Mouse (Mus musculus): ENCODE results near the gene Pm20d2.

Pm20d2 gene

DNA sequence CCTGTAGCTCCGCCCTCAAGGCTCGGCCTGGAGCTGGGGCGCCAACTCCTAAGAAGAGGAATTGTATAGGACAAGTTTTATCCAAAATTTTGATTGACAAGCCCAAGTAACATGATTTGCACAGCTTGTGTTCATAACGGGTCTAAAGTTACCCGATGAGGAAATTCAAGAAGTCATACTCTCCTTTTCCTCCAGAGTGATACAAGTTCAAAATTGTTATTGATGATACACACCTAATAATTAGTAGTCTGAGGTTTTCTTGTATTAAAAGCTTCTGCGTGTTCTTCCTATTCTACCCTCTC, at the start of gene Pm20d2:
TSS of gene Pm20d2 (minus strand) at position 3 of the 302 bp plus-strand sequence.
- H3K4me1 ChIP-seq (replicated peaks; ENCODE audit: low read depth, low read length), result 0 out of 2 replicates have a peak, but pooled peaks cover 5% of the 10 kb centered on the region
- TF ChIP-seq POU5F1 (IDR thresholded peaks at IDR 0.05; ENCODE audit: borderline replicate concordance, low read length) (no peak), NANOG (IDR thresholded peaks at IDR 0.05; ENCODE audit: borderline replicate concordance, low read length) (no peak), CTCF (conservative IDR thresholded peaks at IDR 0.05; ENCODE audit: low read length) (no peak)
- peak within 1 kb of the TSS; percentile 88 for H3K4me3 ChIP-seq (replicated peaks; ENCODE audit: low read length)
- H3K36me3 ChIP-seq (ENCODE audit: insufficient read depth, low read length), result no peaks in the 10 kb centered on the region
- peaks cover 17% of the 10 kb centered on the region for H3K27me3 ChIP-seq (ENCODE audit: insufficient read depth, low read length)
- peaks cover 26% of the 10 kb centered on the region for H3K9me3 ChIP-seq (ENCODE audit: low read length)

DNA sequence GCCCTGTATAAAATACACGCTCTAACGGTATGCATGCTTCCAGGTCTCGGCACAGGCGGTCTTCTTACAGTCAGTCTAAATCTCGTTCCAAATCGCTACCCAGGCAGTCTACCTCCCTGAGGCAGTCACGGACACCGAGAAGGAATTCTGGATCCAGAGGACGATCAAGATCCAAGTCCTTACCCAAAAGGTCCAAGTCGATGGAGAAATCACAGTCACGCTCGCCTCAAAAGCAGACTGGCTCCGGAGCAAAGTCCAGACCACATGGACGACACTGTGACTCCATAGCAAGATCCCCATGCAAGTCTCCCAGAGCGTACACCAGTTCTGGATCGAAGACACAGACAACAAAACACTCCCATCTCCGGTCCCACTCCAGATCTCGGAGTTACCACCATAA, 41.3 kb upstream of the Pm20d2 start:
- TF ChIP-seq POU5F1 (IDR thresholded peaks at IDR 0.05; ENCODE audit: borderline replicate concordance, low read length), result no peak
- no peak for TF ChIP-seq NANOG (IDR thresholded peaks at IDR 0.05; ENCODE audit: borderline replicate concordance, low read length)
- TF ChIP-seq CTCF (conservative IDR thresholded peaks at IDR 0.05; ENCODE audit: low read length), result no peak

DNA sequence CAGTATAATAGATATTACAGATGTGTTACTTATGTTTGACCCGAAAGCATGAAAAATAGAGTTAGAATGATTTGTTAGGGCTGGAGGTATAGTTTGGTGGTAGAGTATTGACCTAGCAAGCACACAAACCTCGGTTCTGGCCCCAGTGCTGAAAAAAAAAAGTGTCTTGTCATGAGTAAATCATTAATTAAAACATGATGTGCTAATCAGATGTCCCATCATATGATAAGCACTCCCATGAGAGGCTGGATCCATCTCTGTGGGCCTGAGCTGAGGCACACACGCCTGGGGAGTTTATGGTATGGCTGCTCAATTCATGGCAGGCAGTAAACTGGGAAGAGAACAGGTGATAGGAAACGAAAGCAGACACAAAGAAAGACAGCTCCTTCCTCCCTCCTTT, 40.1 kb upstream of the Pm20d2 start:
- Histone ChIP-seq H3K4me3 (replicated peaks; ENCODE audit: low read length) (no peak overlapping the region), H3K4me1 (replicated peaks; ENCODE audit: low read depth, low read length) (peaks cover 5% of the 10 kb centered on the region), H3K27me3 (ENCODE audit: insufficient read depth, low read length) (peaks cover 20% of the 10 kb centered on the region), H3K36me3 (ENCODE audit: insufficient read depth, low read length) (no peaks in the 10 kb centered on the region), H3K9me3 (ENCODE audit: low read length) (no peaks in the 10 kb centered on the region)
- no peak for TF ChIP-seq CTCF (conservative IDR thresholded peaks at IDR 0.05; ENCODE audit: low read length)
- TF ChIP-seq NANOG (IDR thresholded peaks at IDR 0.05; ENCODE audit: borderline replicate concordance, low read length), result no peak
- no peak for TF ChIP-seq POU5F1 (IDR thresholded peaks at IDR 0.05; ENCODE audit: borderline replicate concordance, low read length)

More for the DNA sequence above, 41.3 kb upstream of the Pm20d2 start:
- no peaks in the 10 kb centered on the region for H3K9me3 ChIP-seq (ENCODE audit: low read length)
- H3K4me1 ChIP-seq (replicated peaks; ENCODE audit: low read depth, low read length), result peaks cover 3% of the 10 kb centered on the region; the same call in 1 of the 2 replicates
- no peaks in the 10 kb centered on the region for H3K36me3 ChIP-seq (ENCODE audit: insufficient read depth, low read length)
- H3K27me3 ChIP-seq (ENCODE audit: insufficient read depth, low read length), result peaks cover 19% of the 10 kb centered on the region
- H3K4me3 ChIP-seq (replicated peaks; ENCODE audit: low read length), result no peak overlapping the region

DNA sequence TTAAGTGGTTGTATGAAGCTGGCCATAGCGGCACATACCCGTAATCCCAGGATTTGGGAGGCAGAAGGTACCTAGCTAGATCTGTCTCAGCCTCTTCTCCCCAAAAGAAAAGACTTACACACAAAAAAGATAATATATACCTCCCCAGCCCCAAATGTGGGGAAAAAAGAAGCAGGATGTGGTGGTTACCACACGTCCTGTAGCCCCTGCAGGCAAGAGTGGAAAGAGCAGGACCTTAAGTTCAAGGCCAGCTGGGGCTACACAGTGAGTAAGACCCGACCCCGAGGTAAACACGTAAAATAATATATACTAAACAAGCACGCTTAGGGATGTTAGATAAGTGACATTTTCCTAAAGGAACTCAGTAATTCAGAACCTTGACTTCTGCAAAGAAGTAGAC, 37.6 kb upstream of the Pm20d2 start:
- H3K36me3 ChIP-seq (ENCODE audit: insufficient read depth, low read length), result no peaks in the 10 kb centered on the region
- peaks cover 20% of the 10 kb centered on the region for H3K27me3 ChIP-seq (ENCODE audit: insufficient read depth, low read length)
- H3K4me3 ChIP-seq (replicated peaks; ENCODE audit: low read length), result no peak overlapping the region
- no peak for TF ChIP-seq CTCF (conservative IDR thresholded peaks at IDR 0.05; ENCODE audit: low read length)
- TF ChIP-seq NANOG (IDR thresholded peaks at IDR 0.05; ENCODE audit: borderline replicate concordance, low read length), result no peak
- no peak for TF ChIP-seq POU5F1 (IDR thresholded peaks at IDR 0.05; ENCODE audit: borderline replicate concordance, low read length)
- H3K9me3 ChIP-seq (ENCODE audit: low read length), result no peaks in the 10 kb centered on the region
- H3K4me1 ChIP-seq (replicated peaks; ENCODE audit: low read depth, low read length), result peaks cover 8% of the 10 kb centered on the region

DNA sequence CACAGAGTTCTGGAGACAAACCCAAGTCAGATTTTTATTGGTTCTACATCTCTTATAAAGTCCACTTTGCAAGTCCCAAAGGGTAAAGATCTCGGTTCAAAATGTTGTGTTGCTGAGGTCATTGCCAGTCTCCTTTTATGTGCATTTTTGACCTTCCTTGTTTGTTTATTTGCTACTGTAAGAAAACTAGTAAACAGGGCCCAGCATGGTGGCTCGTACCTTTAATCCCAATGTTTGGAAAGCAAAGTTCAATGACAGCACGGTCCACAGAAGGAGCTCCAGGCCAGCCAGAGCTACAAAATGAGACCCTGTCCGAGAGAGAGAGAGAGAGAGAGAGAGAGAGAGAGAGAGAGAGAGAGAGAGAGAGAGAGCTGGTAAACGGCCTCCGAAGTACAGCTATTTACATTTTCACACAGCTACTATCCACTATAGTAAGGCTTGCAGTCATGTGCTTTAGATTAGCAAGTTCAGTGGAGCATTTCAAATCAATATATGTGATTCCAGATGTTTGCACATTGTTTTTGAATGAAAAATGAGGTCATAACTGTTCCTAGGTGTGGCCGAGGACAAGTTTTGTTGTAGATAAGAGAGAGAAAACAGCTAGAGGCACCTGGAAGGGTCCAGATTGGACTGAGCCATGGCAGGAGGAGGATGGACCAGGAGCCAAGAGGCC, 34.6 kb upstream of the Pm20d2 start:
- peaks cover 11% of the 10 kb centered on the region for H3K27me3 ChIP-seq (ENCODE audit: insufficient read depth, low read length)
- H3K36me3 ChIP-seq (ENCODE audit: insufficient read depth, low read length), result no peaks in the 10 kb centered on the region

DNA sequence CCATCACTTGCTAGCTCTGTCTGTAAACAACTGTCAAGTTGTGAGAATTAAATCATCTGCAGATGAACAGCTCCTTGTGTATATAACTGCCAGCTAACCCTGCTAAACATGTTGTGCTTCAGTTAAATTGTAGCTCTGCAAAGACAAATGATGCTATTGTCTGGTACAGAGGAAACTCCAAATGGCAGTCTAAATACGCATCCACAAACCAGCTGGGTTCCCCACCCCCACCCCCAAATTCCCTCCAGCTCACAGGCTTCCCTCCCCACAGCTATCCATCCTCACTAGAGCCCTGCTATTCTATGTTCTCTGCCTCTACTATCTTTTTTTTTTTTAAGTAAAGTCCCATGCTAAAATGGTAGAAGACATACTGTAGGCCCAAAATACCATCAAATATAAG, 32.3 kb upstream of the Pm20d2 start:
- H3K36me3 ChIP-seq (ENCODE audit: insufficient read depth, low read length), result no peaks in the 10 kb centered on the region
- no peaks in the 10 kb centered on the region for H3K9me3 ChIP-seq (ENCODE audit: low read length)
- peaks cover 3% of the 10 kb centered on the region; the same call in 1 of the 2 replicates for H3K27me3 ChIP-seq (ENCODE audit: insufficient read depth, low read length)
- peaks cover 8% of the 10 kb centered on the region for H3K4me1 ChIP-seq (replicated peaks; ENCODE audit: low read depth, low read length)
- no peak overlapping the region for H3K4me3 ChIP-seq (replicated peaks; ENCODE audit: low read length)
- TF ChIP-seq NANOG (IDR thresholded peaks at IDR 0.05; ENCODE audit: borderline replicate concordance, low read length), result no peak
- no peak for TF ChIP-seq CTCF (conservative IDR thresholded peaks at IDR 0.05; ENCODE audit: low read length)
- TF ChIP-seq POU5F1 (IDR thresholded peaks at IDR 0.05; ENCODE audit: borderline replicate concordance, low read length), result no peak

More for the DNA sequence above, 34.6 kb upstream of the Pm20d2 start:
- TF ChIP-seq NANOG (IDR thresholded peaks at IDR 0.05; ENCODE audit: borderline replicate concordance, low read length), result no peak
- no peak for TF ChIP-seq CTCF (conservative IDR thresholded peaks at IDR 0.05; ENCODE audit: low read length)
- TF ChIP-seq POU5F1 (IDR thresholded peaks at IDR 0.05; ENCODE audit: borderline replicate concordance, low read length), result no peak
- H3K4me1 ChIP-seq (replicated peaks; ENCODE audit: low read depth, low read length), result peaks cover 8% of the 10 kb centered on the region
- no peak overlapping the region for H3K4me3 ChIP-seq (replicated peaks; ENCODE audit: low read length)
- H3K9me3 ChIP-seq (ENCODE audit: low read length), result no peaks in the 10 kb centered on the region

DNA sequence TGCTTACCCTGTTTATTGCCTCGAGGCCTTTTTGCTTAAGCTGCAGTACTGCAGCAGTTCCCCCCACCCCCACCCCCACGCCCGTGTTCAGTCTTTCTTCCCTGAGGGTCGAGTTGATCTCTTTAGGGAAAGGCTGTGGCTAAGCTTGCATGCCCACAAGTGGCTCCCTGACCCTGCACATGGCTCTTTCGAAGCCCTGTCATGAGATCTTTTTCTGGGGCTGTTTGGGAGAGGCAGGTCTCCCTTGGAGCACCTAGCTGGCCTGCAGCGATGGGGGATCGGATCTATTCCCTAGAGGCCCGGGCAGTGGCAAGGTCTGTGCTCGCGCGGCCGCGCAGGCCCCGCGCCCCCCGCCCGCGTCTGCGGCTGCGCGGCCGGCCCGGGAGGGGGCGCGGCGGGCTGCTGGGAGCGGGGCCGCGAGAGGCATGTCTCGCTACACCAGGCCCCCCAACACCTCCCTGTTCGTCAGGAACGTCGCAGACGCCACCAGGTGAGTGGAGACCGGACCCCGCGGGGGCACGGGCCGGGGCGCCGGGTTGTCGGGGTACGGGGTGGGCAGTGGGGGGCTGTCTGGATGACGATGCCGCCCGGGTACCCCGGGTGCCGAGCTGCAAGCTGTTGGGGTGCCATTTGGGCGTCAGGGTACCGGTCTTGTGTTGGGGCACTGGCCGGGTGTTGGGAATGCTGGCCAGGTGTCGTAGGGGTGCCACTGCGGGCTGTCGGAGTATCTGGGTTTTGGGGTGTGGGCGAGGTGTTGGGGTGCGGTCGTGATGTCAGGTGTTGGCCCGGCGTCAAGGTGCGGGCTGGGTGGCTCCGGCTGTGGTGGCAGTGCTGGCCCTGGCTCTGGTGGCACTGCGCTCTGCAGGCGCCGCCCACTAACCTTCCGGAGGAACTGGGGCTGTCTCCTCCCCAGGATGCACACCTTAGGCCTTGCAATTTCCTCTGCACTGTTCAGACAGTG, 19.6 kb upstream of the Pm20d2 start, which contains the start of gene Srsf12:
TSS of gene Srsf12 (plus strand) at position 111 of the 961 bp plus-strand sequence.
- Histone ChIP-seq H3K27me3 (ENCODE audit: insufficient read depth, low read length) (peaks cover 36% of the 10 kb centered on the region), H3K4me1 (replicated peaks; ENCODE audit: low read depth, low read length) (peaks cover 21% of the 10 kb centered on the region), H3K9me3 (ENCODE audit: low read length) (0 out of 2 replicates have a peak, but pooled peaks cover 3% of the 10 kb centered on the region), H3K4me3 (replicated peaks; ENCODE audit: low read length) (peak within 1 kb of the TSS; percentile 81), H3K36me3 (ENCODE audit: insufficient read depth, low read length) (no peaks in the 10 kb centered on the region)
- TF ChIP-seq POU5F1 (IDR thresholded peaks at IDR 0.05; ENCODE audit: borderline replicate concordance, low read length) (no peak), CTCF (conservative IDR thresholded peaks at IDR 0.05; ENCODE audit: low read length) (no peak), NANOG (IDR thresholded peaks at IDR 0.05; ENCODE audit: borderline replicate concordance, low read length) (no peak)

DNA sequence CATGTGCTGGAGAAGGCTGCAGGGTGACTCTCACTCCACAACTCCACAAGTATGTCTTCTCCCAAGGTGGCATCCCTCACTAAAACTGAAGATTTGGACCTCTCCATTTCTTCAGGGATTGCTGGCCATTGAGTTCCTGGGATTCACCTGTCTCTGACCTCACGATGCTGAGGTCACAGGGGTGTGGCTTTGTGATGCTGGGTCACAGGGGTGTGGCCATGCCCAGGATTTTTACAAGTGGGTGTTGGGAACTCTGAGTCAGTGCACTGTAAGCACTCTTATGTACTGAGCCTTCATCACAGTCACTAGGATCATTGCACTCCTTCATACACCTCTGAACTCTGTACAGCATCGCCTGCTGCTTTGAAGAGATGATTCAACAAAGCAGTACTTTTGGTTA, 18.0 kb upstream of the Pm20d2 start:
- Histone ChIP-seq H3K36me3 (ENCODE audit: insufficient read depth, low read length) (no peaks in the 10 kb centered on the region), H3K9me3 (ENCODE audit: low read length) (no peaks in the 10 kb centered on the region), H3K4me3 (replicated peaks; ENCODE audit: low read length) (no peak overlapping the region), H3K27me3 (ENCODE audit: insufficient read depth, low read length) (peaks cover 43% of the 10 kb centered on the region), H3K4me1 (replicated peaks; ENCODE audit: low read depth, low read length) (peaks cover 25% of the 10 kb centered on the region)
- TF ChIP-seq CTCF (conservative IDR thresholded peaks at IDR 0.05; ENCODE audit: low read length) (no peak), NANOG (IDR thresholded peaks at IDR 0.05; ENCODE audit: borderline replicate concordance, low read length) (no peak), POU5F1 (IDR thresholded peaks at IDR 0.05; ENCODE audit: borderline replicate concordance, low read length) (no peak)

All from E14TG2a.4 (cell line).